Mouse (Mus musculus): Measurements from ENCODE around the gene Camta1.

Camta1 gene

GRCm38 (mm10) chr4:151586074-151586473, 275.6 kb downstream of the Camta1 start:
- no peak for DNase-seq

GRCm38 (mm10) chr4:151577961-151578360, 283.7 kb downstream of the Camta1 start:
- no peak for DNase-seq

- no peak for DNase-seq
Measured at GRCm38 (mm10) chr4:151576291-151577108, 285.2 kb downstream of the Camta1 start.

- no peak for DNase-seq
Measured at GRCm38 (mm10) chr4:151572716-151573115, 289.0 kb downstream of the Camta1 start.

- DNase-seq, result no peak
Measured at GRCm38 (mm10) chr4:151569586-151569985, 292.1 kb downstream of the Camta1 start.

- peak; percentile 55 for DNase-seq
Measured at GRCm38 (mm10) chr4:151568887-151569286, 292.8 kb downstream of the Camta1 start.

GRCm38 (mm10) chr4:151567105-151567504, 294.6 kb downstream of the Camta1 start:
- DNase-seq, result no peak

DNA sequence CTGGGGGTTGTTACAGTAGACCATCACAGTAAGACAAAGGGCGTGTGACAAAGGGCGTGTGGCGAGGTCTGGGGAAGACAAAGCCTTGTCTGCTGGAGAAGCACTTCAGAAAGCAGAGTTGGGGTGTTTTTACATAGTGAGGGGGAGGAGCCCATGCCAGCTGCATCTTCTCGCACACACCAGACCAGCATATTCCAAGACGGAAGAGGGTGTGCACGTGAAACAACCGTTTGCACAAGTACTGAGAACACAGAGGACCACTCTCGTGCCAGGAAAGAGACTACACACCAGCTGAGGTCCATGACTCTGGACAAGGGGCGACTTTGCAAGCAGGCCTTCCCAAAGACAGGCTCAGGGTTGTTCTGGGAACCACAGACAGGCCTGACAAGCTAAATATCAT, 306.2 kb downstream of the Camta1 start:
- no peak for DNase-seq

GRCm38 (mm10) chr4:151549523-151549922, 312.2 kb downstream of the Camta1 start:
- DNase-seq, result no peak

DNA sequence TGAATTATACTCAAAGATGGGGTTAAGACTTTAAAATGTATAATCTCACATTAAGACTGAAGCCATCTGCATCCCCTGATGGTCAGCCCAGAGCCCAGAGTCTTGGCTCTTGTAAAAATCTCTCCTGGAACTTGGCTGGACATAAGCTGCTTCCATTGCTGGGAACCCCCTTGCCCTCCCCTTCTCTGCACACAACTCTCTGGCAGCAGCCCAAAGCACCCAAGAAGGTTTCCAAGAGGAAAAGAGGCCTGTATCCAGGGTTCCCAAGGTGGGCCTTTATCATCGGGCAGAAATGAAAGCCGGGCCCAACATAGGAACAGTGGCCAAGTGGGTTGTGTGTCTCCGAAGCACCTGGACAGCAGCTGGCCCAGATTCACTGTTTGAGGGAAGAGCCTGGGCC, 316.2 kb downstream of the Camta1 start:
- DNase-seq, result no peak

GRCm38 (mm10) chr4:151544191-151544590, 317.5 kb downstream of the Camta1 start:
- no peak for DNase-seq

DNA sequence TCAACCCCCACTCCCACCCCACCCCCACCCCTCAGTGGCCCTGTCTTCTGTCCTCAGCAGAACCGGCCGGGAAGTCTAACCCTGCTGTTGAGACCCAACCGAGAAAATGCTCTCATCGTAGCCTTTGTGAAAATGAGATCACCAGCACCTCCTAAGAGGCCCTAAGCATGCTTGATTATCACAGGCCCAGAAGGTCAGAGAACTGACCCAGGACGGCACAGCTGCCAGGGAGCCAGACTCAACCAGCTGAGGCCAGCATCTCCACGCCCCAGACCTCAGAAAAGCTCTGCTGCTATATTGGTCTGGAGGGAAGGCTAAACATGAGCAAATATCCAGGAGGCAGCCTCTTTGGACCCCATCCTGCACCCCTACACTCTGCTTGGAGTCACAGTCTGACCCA, 321.1 kb downstream of the Camta1 start:
- DNase-seq, result peak; percentile 43

- DNase-seq, result no peak
Measured at GRCm38 (mm10) chr4:151539881-151540280, 321.8 kb downstream of the Camta1 start.

DNA sequence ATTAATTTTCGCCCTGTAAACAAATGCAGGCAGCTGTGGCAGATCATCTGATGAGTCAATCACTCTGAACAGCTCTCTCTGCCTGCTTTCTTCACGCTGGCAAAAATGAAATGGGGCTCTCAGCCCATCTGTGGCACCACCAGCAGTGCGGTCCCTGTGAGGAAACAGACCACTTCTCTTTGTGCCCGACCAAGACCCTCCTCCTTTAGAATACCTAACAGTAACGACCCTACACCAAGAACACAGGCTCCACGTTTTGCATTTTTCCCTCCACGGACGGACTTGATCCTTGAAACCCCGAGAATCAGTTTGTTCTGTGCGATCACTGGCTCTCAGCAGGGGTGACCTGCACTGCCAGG, 322.5 kb downstream of the Camta1 start:
- no peak for DNase-seq

DNA sequence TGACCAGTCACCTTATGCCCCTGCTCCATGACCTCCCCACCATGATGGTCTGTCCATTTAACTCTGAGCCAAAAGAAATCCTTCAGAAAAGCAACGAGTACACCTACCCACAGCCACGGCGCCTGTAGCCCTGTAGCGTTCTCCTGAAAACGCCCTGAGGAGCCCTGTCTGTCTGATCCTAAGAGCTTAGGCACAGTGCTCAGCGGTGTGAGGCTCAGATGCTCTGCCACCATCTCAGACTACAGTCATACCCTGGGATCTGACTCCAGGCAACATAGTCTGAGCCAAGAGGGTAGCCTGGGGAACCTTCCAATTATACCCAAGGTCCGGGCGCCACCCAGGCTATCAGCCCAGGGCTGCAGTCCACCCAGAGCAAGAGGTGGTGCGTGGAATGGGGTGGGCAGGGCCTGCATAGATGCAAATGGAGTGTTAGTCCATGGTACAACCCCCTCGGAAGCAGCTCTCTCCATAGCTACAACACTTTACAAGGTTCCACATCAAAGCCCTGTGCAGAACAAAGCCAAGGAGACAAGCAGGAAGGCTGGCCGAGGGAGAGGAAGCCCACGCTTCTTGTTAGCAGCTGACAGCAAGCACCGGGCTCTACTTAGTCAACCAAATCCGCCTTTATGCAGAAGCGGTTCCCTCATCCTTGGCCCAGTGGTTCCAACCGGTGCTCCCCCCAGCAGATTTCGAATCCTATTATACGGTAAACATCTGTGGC, 323.1 kb downstream of the Camta1 start:
- no peak for DNase-seq

DNA sequence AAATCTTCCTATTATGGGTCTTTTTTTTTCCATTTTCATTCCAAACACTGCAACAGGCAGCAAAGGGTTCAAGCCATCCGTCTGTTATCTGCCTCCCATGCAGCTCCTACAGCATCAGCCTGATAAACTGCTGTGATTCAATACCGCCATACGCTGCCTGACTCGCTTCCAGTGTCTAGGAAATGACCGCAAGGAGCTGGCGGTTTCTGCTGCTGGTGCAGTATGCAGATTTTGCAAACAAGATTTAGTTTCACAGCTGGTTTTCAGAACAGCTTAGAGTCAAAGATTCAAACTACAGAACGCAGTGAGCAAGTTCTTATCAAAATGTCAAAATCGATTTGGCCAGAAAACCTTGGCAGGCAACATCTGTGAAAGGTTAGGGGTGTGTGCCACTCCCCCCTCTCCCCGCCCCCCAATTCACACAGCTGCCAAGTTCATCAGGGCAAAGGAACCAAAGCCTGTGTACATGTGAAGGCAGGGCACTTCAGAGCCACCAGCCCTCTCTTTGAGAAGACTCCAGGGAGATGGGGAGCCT, 325.7 kb downstream of the Camta1 start:
- DNase-seq, result no peak

- no peak for DNase-seq
Measured at GRCm38 (mm10) chr4:151533451-151533850, 328.2 kb downstream of the Camta1 start.

DNA sequence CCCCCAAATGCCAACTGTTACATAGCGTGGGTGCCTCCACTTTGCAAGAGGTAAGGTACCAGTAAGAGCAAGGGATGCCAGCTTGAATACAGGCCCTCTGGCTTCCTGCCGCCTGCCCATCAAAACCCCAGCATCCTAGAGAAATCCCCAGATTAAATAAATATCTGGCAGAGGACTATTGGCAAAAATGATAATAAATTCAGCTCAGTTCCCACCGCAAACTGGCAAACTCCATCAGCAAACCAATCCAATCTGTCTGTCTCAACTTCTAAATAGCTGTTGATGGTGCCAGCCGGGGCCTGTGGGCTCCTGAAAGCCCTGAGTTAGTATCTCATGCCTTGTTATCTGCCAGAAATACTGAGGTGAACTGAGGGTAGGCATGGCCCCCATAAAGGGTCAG, 333.2 kb downstream of the Camta1 start:
- DNase-seq, result no peak

DNA sequence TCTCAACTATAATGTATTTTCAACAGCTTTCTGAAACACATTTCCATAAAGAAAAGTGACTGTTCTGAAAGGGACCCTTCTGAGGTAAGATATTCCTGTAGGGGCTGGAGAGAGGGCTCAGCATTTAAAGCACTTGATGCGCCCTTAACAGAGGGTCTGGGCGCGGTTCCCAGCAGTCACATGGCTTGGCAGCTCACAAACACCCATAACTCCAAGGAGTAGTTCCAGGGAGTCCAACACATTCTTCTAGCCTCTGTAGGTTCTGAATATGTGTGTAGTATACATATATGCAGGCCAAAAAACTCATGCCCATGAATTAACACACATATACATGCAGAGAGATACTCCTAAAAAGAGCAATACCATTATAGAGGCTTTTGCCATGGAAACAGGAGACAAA, 333.9 kb downstream of the Camta1 start:
- no peak for DNase-seq

GRCm38 (mm10) chr4:151520103-151520502, 341.6 kb downstream of the Camta1 start:
- no peak for DNase-seq

DNA sequence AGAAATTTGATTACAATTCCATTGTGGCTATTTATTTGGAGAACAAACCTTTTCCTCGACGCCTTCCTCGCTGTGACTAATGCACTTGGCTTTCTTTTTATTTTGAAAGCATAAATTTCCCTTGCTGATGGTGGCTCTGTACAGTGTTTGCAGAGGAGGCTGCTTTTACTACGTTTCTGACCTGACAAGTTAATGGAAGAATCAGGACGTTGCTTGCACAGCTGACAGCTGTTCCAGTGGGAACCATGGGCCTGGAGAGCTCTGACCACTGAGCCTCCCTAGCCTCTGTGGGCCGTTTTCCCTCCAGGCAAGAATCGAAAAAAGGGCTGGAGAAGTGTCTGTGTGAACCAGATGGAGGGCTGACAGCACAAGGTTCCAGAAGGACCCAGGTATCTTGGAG, 342.7 kb downstream of the Camta1 start:
- DNase-seq, result no peak

GRCm38 (mm10) chr4:151516998-151517799, 344.5 kb downstream of the Camta1 start:
- no peak for DNase-seq

GRCm38 (mm10) chr4:151515316-151515715, 346.4 kb downstream of the Camta1 start:
- no peak for DNase-seq

Data from kidney, adult 11 months (tissue).